Mouse (Mus musculus) MEL (cell line): ENCODE measurements around the gene Areg. TPM values are rescaled to one million over a fixed set of nuclear protein-coding genes. Genes with fewer than 3 reads are reported as not detected.

Source experiments
- DNase-seq: peaks from one replicate; pipeline ENCODE4 v3.0.0; 2011; ENCODE audit warnings: low read depth, low spot score
- H3K27ac ChIP-seq: 2 replicates; pipeline ENCODE4 v1.5.1; 2012; ENCODE audit warnings: low read depth, mild to moderate bottlenecking, control low read depth, low read length, moderate library complexity; ENCODE audit not compliant: control insufficient read depth
- H3K27me3 ChIP-seq, 2 experiments: fragments of 150-350 bp in 1 of 2; sonication (generic) in 1 of 2; 2 replicates each; pipeline ENCODE4 v1.6.1; 2012; ENCODE audit warnings: low read length in 2 of 2, mild to moderate bottlenecking in 2 of 2, improper control_type of control experiment in 1 of 2, moderate library complexity in 1 of 2; ENCODE audit not compliant: insufficient read depth in 2 of 2, control insufficient read depth in 1 of 2
- H3K36me3 ChIP-seq, 2 experiments: 2 replicates each; pipeline ENCODE4 v1.6.1; 2012 to 2014; ENCODE audit warnings: low read length in 2 of 2, improper control_type of control experiment in 1 of 2, inconsistent platforms in 1 of 2, mild to moderate bottlenecking in 1 of 2; ENCODE audit not compliant: insufficient read depth in 2 of 2, control insufficient read depth in 1 of 2
- H3K4me1 ChIP-seq, 2 experiments: fragments of 150-350 bp in 1 of 2; sonication (generic) in 1 of 2; 2 replicates each; pipeline ENCODE4 v1.6.1; 2012; ENCODE audit warnings: low read length in 2 of 2, improper control_type of control experiment in 1 of 2, mild to moderate bottlenecking in 1 of 2; ENCODE audit not compliant: insufficient read depth in 2 of 2, control insufficient read depth in 1 of 2
- H3K4me3 ChIP-seq, 2 experiments: fragments of 150-350 bp in 1 of 2; sonication (generic) in 1 of 2; 2 replicates each; pipeline ENCODE4 v1.5.1; 2012; ENCODE audit warnings: low read depth in 2 of 2, low read length in 2 of 2, mild to moderate bottlenecking in 2 of 2, moderate library complexity in 2 of 2, control low read depth in 1 of 2, improper control_type of control experiment in 1 of 2; ENCODE audit not compliant: control insufficient read depth in 1 of 2, insufficient read depth in 1 of 2
- H3K79me2 ChIP-seq: 2 replicates; pipeline ENCODE4 v1.6.1; 2012; ENCODE audit warnings: mild to moderate bottlenecking, low read length, moderate library complexity; ENCODE audit not compliant: control insufficient read depth, poor library complexity, insufficient read depth
- H3K9ac ChIP-seq: 2 replicates; pipeline ENCODE4 v1.6.1; 2012; ENCODE audit warnings: low read depth, mild to moderate bottlenecking, control low read depth, low read length, moderate library complexity; ENCODE audit not compliant: control insufficient read depth, poor library complexity, severe bottlenecking
- H3K9me3 ChIP-seq: fragments of 150-350 bp; sonication (generic); replicated peaks from 2 replicates; pipeline ENCODE4 v1.6.1; 2012; ENCODE audit warnings: mild to moderate bottlenecking, low read length, improper control_type of control experiment, moderate library complexity; ENCODE audit not compliant: insufficient read depth
- BHLHE40 ChIP-seq: IDR thresholded peaks from 2 replicates; pipeline ENCODE4 v1.6.1; 2012; ENCODE audit warnings: low read depth, mild to moderate bottlenecking, inconsistent platforms, low read length, improper control_type of control experiment, borderline replicate concordance
- CTCF ChIP-seq, 3 experiments: IDR thresholded peaks in 2 of 3; conservative IDR thresholded peaks in 1 of 3; 2 replicates each; pipeline ENCODE4 v1.5.1; 2011 to 2012; ENCODE audit warnings: low read length in 3 of 3, low read depth in 2 of 3, mild to moderate bottlenecking in 2 of 3, improper control_type of control experiment in 1 of 3, inconsistent platforms in 1 of 3, mixed read lengths in 1 of 3, moderate library complexity in 1 of 3; ENCODE audit not compliant: control insufficient read depth in 1 of 3, insufficient read depth in 1 of 3, poor library complexity in 1 of 3, severe bottlenecking in 1 of 3
- ELF1 ChIP-seq: IDR thresholded peaks from 2 replicates; pipeline ENCODE4 v1.6.1; 2014; ENCODE audit warnings: low read depth, mild to moderate bottlenecking, inconsistent platforms, low read length, improper control_type of control experiment, moderate library complexity
- EP300 ChIP-seq, 2 experiments: IDR thresholded peaks; 2 replicates each; pipeline ENCODE4 v1.6.1; 2011; ENCODE audit warnings: improper control_type of control experiment in 2 of 2, low read length in 2 of 2, low read depth in 1 of 2, mild to moderate bottlenecking in 1 of 2
- ETS1 ChIP-seq: IDR thresholded peaks from 2 replicates; pipeline ENCODE4 v1.6.1; 2012; ENCODE audit warnings: low read depth, mild to moderate bottlenecking, inconsistent platforms, low read length, improper control_type of control experiment, moderate library complexity
- GATA1 ChIP-seq: IDR thresholded peaks from 2 replicates; pipeline ENCODE4 v1.6.1; 2011; ENCODE audit warnings: low read depth, low read length, improper control_type of control experiment
- HCFC1 ChIP-seq: IDR thresholded peaks from 2 replicates; pipeline ENCODE4 v1.6.1; 2012; ENCODE audit warnings: low read depth, mild to moderate bottlenecking, inconsistent platforms, low read length, improper control_type of control experiment, moderate library complexity
- JUND ChIP-seq: IDR thresholded peaks from 2 replicates; pipeline ENCODE4 v1.6.1; 2011; ENCODE audit warnings: low read depth, mild to moderate bottlenecking, improper control_type of control experiment, low read length
- MAFK ChIP-seq: IDR thresholded peaks from 2 replicates; pipeline ENCODE4 v1.6.1; 2011; ENCODE audit warnings: low read depth, mild to moderate bottlenecking, low read length, improper control_type of control experiment, borderline replicate concordance
- MAX ChIP-seq: IDR thresholded peaks from 2 replicates; pipeline ENCODE4 v1.6.1; 2011; ENCODE audit warnings: low read length, improper control_type of control experiment
- MAZ ChIP-seq: IDR thresholded peaks from 2 replicates; pipeline ENCODE4 v1.6.1; 2012; ENCODE audit warnings: low read depth, mild to moderate bottlenecking, inconsistent platforms, low read length, improper control_type of control experiment
- MEF2A ChIP-seq: IDR thresholded peaks from 2 replicates; pipeline ENCODE4 v1.6.1; 2014; ENCODE audit warnings: low read depth, mild to moderate bottlenecking, inconsistent platforms, low read length, improper control_type of control experiment; ENCODE audit not compliant: poor library complexity, insufficient replicate concordance, severe bottlenecking; ENCODE audit errors: extremely low read depth
- MYC ChIP-seq: IDR thresholded peaks from 2 replicates; pipeline ENCODE4 v1.6.1; 2011; ENCODE audit warnings: low read depth, mild to moderate bottlenecking, low read length, improper control_type of control experiment, moderate library complexity
- POLR2AphosphoS2 ChIP-seq: IDR thresholded peaks from 2 replicates; pipeline ENCODE4 v1.6.1; 2011; ENCODE audit warnings: low read length, improper control_type of control experiment
- RAD21 ChIP-seq: IDR thresholded peaks from 2 replicates; pipeline ENCODE4 v1.6.1; 2011; ENCODE audit warnings: mild to moderate bottlenecking, low read depth, low read length, improper control_type of control experiment
- SMC3 ChIP-seq: IDR thresholded peaks from 2 replicates; pipeline ENCODE4 v1.6.1; 2011; ENCODE audit warnings: low read depth, low read length, improper control_type of control experiment
- TAL1 ChIP-seq: IDR thresholded peaks from 2 replicates; pipeline ENCODE4 v1.6.1; 2012; ENCODE audit warnings: mild to moderate bottlenecking, inconsistent platforms, low read length, moderate library complexity, mixed read lengths
- USF1 ChIP-seq: IDR thresholded peaks from 2 replicates; pipeline ENCODE4 v1.6.1; 2014; ENCODE audit warnings: low read depth, mild to moderate bottlenecking, inconsistent platforms, low read length, improper control_type of control experiment, moderate library complexity
- ZC3H11A ChIP-seq: IDR thresholded peaks from 2 replicates; pipeline ENCODE4 v1.6.1; 2012; ENCODE audit warnings: low read depth, mild to moderate bottlenecking, inconsistent platforms, low read length, improper control_type of control experiment
- ZKSCAN1 ChIP-seq: IDR thresholded peaks from 2 replicates; pipeline ENCODE4 v1.6.1; 2012; ENCODE audit warnings: low read depth, mild to moderate bottlenecking, inconsistent platforms, low read length, improper control_type of control experiment, moderate library complexity
- ZMIZ1 ChIP-seq: IDR thresholded peaks from 2 replicates; pipeline ENCODE4 v1.6.1; 2012; ENCODE audit warnings: low read depth, mild to moderate bottlenecking, inconsistent platforms, low read length, improper control_type of control experiment, moderate library complexity
- ZNF384 ChIP-seq: IDR thresholded peaks from 2 replicates; pipeline ENCODE4 v1.6.1; 2012; ENCODE audit warnings: low read depth, mild to moderate bottlenecking, inconsistent platforms, low read length, improper control_type of control experiment
- polyA plus RNA-seq, 2 experiments: library from polyadenylated mRNA; stranded (reverse) in 1 of 2; unstranded in 1 of 2; fragments of >175 nt in 1 of 2; fragments of >200 nt in 1 of 2; gene quantifications; 2 replicates each; pipeline versions ENCODE4 v1.2.1 to v1.2.4; 2012; ENCODE audit warnings: low replicate concordance in 2 of 2, low read depth in 1 of 2; ENCODE audit not compliant: insufficient read length in 2 of 2, insufficient read depth in 1 of 2, missing spikeins in 1 of 2
- total RNA-seq: library from RNA; depleted of rRNA; stranded (reverse); fragments of 300-350 nt; gene quantifications from 2 replicates; pipeline ENCODE4 v1.2.3, GENCODE M21; 2012

The Areg gene
- total and polyA plus RNA-seq, 3 experiments: not detected

DNA sequence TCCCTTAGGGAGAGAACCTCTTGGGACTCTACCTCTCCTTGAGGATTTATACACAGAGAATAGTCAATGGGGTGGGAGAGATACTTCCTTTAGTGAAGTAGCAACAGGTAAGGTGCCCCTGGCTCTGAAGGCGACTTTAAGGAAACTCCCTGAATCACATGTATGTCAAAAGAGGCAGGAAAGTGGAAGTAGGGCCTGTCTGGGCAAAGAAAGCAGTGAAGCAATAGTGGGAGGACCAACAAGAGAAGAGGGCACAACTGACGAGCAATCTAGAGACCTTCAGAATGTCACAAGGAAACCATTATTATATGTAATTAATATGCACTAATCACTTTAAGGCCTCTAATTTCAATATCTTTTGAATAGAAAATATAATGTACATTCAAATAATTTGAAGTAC is 25.4 kb upstream of the Areg start:
- TF ChIP-seq MAZ (no peak), CTCF (IDR thresholded peaks at IDR 0.05 in 2 of 3, conservative IDR thresholded peaks at IDR 0.05 in 1 of 3; ENCODE audit: control insufficient read depth in 1 of 3, insufficient read depth in 1 of 3, low read depth in 2 of 3, low read length in 3 of 3, poor library complexity in 1 of 3, severe bottlenecking in 1 of 3) (no peak), MYC (no peak), ZKSCAN1 (no peak), POLR2AphosphoS2 (no peak), SMC3 (no peak), GATA1 (no peak), USF1 (no peak), ZNF384 (no peak), TAL1 (no peak), MEF2A (no peak), ZC3H11A (no peak), RAD21 (no peak)
- no peaks in the 10 kb centered on the region for H3K4me1 ChIP-seq
- no peaks in the 10 kb centered on the region for H3K79me2 ChIP-seq
- H3K27ac ChIP-seq: no peak overlapping the region
- no peaks in the 10 kb centered on the region; a peak in 2 of 4 replicates for H3K27me3 ChIP-seq
- H3K4me3 ChIP-seq: no peak overlapping the region
- H3K9ac ChIP-seq: no peak overlapping the region
- H3K9me3 ChIP-seq: no peaks in the 10 kb centered on the region
- no peak for DNase-seq
- H3K36me3 ChIP-seq: no peaks in the 10 kb centered on the region

DNA sequence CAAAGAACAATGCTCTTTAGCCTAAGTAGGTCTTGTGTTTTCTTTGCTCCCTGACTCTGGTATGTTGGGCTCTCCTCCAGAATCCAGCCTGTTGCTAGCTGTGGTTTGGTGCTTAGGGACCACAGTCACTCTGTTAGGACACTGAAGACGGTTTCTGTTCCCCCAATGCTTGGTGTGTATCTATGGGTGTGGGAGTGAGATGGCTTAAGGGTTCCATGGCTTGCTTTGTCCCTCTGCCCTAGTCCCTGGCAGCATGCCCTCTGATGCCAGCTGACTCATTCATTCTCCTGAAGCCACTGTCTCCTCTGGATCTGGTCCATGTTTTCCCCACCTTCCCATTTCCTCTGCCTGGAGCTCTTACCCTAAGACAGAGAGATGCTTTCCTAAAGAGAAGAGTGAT is 24.8 kb upstream of the Areg start:
- no peak for DNase-seq
- Histone ChIP-seq H3K4me1 (no peaks in the 10 kb centered on the region), H3K36me3 (no peaks in the 10 kb centered on the region), H3K27ac (no peak overlapping the region), H3K9me3 (no peaks in the 10 kb centered on the region), H3K27me3 (no peaks in the 10 kb centered on the region; a peak in 1 of 4 replicates), H3K4me3 (no peak overlapping the region), H3K9ac (no peak overlapping the region), H3K79me2 (no peaks in the 10 kb centered on the region)
- no peak for TF ChIP-seq ETS1
- no peak for TF ChIP-seq SMC3
- TF ChIP-seq JUND: no peak
- TF ChIP-seq MAFK: no peak
- TF ChIP-seq HCFC1: no peak
- no peak for TF ChIP-seq EP300 (IDR thresholded peaks at IDR 0.05; ENCODE audit: low read depth in 1 of 2, low read length in 2 of 2)
- TF ChIP-seq ZC3H11A: no peak
- TF ChIP-seq MAX: no peak
- TF ChIP-seq MYC: no peak
- no peak for TF ChIP-seq GATA1
- no peak for TF ChIP-seq ZMIZ1
- TF ChIP-seq ELF1: no peak
- TF ChIP-seq BHLHE40: no peak
